Mouse (Mus musculus) urinary bladder, postnatal 25 days (tissue): ENCODE results near the gene Fam98a.

Source experiments
- DNase-seq: peaks from one replicate; pipeline ENCODE4 v3.0.0; 2022; ENCODE audit warnings: low spot score

Gene Fam98a

DNA sequence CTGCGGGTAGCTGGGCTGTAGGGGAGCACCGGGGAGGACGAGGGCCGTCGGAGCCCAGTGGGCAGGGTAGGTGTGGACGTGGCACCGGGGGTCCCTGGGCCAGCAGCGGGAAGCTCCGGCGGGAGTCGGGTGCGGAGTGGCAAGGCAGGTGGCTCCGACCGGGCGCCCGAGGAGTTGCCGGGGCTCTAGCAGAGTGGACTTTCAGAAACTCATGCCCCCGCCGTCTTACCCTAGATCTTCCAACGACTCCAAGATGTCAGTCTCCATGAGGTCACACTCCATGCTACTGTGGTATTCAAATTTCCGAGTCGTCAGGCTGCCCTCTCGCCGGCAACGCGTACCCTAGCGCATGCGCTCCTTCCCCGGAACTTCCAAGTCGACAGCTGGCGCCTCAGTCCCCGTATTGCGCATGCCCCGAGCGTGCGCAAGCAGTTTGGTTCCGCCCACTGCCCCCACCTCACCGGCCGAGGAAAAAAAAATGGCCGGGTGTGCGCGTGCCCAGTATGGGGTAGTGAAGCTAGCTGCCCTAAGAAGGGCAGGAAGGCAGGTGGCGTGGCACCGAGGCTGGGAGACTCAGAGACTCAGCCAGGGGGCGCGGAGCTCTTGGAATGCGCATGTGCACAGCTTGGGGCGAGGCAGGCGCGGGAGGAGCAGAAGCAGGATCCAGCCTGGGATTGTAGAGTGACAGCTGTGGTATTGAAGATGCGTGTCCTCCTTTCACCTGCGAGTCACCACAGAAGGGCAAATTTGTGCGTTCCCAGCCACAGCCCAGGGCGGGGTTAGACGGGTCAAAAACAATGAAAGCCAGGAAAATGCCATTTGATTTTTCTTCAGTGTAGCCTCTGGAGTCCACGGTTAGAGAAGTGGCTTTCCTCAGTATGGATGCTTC, at the start of gene Fam98a:
Fam98a (minus strand) TSS at position 435 of the 889 bp plus-strand sequence.
- DNase-seq = peak; percentile 99

- no peak for DNase-seq
Observed at GRCm38 (mm10) chr17:75598652-75599051, 46.9 kb upstream of the Fam98a start.

GRCm38 (mm10) chr17:75582738-75583137, 31.0 kb upstream of the Fam98a start:
- DNase-seq = no peak

- no peak for DNase-seq
Observed at GRCm38 (mm10) chr17:75575608-75576007, 23.9 kb upstream of the Fam98a start.

DNA sequence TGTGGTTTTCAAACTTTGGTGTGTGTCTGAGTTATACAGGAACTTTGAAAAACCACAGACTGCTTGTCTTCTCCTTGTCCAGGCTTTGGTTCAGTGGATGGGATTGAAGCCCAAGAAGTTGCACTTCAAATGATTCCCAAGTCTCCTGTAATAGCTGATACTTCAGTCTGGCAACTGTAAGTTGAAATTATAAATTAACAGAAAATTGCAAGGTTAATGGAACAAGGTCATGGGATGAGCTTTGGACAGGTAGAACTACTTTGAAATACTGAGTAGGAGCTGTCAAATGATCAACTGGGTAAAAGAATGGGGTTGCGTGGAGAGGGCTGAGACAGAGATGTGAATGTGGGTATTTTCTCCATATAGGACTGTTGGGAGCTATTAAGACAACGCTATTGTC, 6.3 kb upstream of the Fam98a start:
- no peak for DNase-seq

DNA sequence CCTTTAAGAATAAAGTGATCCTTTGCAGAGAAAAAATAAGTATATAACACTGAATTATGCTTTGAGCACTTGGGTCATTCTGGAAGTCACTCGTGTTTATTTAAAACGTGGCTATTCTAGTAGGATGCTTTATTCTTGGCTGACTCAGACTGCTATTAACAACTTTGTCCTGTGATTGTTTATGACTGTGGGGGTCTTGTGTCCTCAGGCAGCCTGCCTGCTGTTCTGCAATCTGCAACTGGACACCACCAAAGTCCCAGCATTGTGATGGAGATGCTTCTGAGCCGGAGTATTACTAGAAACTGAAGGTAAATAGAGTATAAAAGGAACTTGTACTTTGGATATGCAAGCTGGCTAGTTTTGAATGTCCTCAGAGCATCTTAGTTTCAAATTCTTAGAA, 5.3 kb upstream of the Fam98a start:
- no peak for DNase-seq

GRCm38 (mm10) chr17:75550771-75551413, 854 bp downstream of the Fam98a start:
- DNase-seq = no peak

- no peak for DNase-seq
Observed at GRCm38 (mm10) chr17:75544262-75544661, 7.5 kb downstream of the Fam98a start.

GRCm38 (mm10) chr17:75543434-75543833, 8.3 kb downstream of the Fam98a start:
- DNase-seq = no peak

DNA sequence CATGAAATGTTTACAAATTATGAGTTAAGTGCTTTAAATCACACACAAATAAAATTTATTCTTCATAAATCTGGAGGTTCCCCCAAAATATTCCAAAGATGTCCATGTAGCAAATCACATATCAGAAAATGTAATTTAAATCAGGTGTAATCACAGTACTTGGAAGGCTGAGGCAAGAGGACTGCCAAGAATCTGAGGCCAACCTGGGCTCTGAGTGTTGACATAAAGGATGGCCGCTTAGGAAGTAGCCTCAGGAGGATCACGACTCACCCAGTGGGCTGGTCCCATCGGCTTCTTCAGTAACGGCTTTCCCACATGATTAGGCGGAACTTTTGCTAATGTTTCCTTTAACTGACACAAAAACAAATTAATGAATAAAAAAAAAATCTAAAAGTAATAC, 11.9 kb downstream of the Fam98a start:
- no peak for DNase-seq

DNA sequence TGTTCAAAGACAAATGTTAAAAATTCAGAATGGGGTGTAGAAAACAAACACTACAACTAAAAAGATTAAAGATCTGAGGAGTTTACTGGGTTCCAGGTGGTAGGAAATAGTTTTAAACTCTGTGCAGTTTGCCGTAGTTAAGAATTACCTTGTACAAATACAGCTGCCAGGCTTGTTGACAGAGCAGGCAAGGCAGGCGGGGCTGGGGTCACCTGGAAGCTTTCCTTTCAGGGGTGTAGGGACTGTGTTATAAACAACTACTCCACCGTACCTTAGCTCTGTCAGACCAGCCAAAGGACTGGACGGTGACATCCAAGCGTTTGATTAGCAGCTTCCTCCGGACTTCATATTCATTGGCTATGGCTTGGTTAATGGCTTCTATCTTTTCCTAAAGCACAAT, 12.6 kb downstream of the Fam98a start:
- no peak for DNase-seq

DNA sequence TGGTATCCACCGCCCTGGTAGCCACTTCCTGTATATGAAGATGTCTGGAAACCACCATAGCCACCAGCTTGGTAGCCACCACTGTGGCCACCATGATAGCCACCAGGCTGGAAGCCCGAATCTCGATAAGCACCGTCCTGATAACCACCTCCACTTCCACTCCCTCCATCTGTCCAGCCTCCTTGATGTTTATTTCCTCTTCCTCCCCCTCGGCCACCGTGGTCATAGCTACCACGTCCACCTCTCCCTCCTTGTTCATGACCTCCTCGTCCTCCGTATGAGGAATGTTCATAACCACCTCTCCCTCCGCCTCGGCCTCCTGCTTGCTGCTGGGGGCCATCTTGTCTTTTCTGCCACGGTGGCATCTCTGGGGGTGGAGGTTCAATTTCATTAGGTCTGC, 13.3 kb downstream of the Fam98a start:
- DNase-seq = no peak

GRCm38 (mm10) chr17:75537050-75537445, 14.7 kb downstream of the Fam98a start:
- no peak for DNase-seq

- no peak for DNase-seq
Observed at GRCm38 (mm10) chr17:75536396-75537049, 15.2 kb downstream of the Fam98a start.

DNA sequence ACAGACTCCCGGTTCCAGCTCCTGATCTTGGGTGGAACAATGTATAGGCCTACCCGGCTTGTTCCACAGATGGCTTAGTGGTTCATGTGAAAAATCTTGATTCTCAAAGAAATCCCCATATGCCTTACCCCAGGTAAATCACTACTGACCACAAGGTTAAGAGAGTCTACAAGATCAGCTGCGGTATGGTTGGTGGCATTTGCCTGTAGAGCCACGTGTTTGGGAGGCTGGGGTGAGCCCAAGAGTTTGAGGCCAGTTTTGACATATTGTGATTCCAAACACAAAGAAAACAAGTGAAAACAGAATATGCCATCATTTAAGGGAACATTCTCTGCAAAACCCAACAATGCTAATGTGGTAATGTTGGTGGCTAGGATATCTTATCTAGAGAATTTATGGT, 16.1 kb downstream of the Fam98a start:
- DNase-seq = no peak

- DNase-seq = no peak
Observed at GRCm38 (mm10) chr17:75534314-75535020, 17.3 kb downstream of the Fam98a start.

DNA sequence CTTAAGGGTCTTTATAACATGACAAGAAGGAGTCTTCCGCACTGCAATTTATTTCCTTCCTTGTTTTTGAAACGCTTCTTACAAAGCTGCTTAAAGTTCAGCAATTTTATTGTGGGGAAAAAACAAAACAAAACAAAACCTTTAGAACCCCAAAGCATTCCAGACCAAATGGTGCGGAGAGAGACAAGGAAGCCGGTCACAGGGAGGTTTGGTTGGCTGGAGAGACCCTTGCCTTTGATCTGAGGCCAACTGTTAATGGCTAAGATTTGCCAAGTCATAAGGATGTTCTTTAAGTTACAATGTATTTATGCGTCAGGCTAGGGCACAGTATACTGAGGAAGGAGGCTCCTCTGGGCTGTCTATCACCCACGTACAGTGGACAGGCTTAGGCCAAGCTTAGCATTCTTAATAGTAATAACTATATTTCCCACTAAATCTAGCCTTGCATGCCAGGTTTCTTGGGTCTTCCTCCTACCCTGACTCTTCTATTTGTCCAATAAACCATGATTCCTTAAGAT, 19.2 kb downstream of the Fam98a start:
- DNase-seq = no peak

DNA sequence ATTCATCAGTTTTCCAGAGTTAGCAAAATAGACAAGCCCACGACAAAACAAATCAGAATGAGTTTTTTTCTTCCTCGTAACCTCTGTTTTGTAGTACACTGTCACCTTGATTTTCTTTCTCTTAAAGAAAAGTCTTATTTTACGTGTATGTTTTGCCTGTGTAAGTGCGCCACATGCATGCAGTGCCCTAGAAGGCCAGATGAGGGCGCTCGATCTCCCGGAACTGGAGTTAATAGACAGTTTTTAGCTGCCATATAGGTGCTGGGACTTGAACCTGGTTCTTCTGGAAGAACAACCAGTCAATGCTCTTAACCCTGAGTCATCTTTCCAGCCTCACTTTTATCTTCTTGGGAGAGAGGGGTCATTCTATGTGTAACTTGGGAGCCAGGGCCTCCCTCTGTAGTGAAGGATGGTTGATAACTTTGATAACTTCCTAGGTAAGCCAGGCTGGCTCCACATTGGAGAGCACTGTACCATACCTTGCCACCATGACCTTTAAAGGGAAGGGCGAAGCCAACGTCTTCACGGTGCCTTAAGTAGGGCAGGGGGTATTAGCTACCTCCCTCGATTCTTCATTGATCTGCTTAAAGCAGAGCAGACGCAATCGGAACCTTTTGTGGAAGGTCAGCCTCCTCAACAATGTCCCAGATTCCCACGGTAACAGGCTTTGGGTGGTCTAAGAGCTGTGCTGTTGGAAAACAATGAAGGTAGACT, 22.4 kb downstream of the Fam98a start:
- DNase-seq = no peak

GRCm38 (mm10) chr17:75526411-75526810, 25.3 kb downstream of the Fam98a start:
- DNase-seq = no peak

- DNase-seq = no peak
Observed at GRCm38 (mm10) chr17:75523812-75524211, 27.9 kb downstream of the Fam98a start.

- no peak for DNase-seq
Observed at GRCm38 (mm10) chr17:75522347-75523065, 29.2 kb downstream of the Fam98a start.
